Mouse (Mus musculus): ENCODE data around the gene Zfp472.

- no peak for TF ChIP-seq CTCF (conservative IDR thresholded peaks at IDR 0.05; ENCODE audit: insufficient read depth, insufficient read length, low read depth, low read length)
- TF ChIP-seq POLR2A (IDR thresholded peaks at IDR 0.05; ENCODE audit: low read depth, low read length), result no peak
Measured at GRCm38 (mm10) chr17:32943661-32944060, 22.0 kb upstream of the Zfp472 start.

Data from kidney, adult 2 months (tissue).